Mouse (Mus musculus): Measurements from ENCODE around the gene Dmp1.

Dmp1 gene

GRCm38 (mm10) chr5:104202351-104202750 lies at the start of gene Dmp1:
TSS of gene Dmp1 (plus strand) at chr5:104202613.
- no peak for DNase-seq (ENCODE audit: low spot score)

- DNase-seq (ENCODE audit: low spot score): no peak
Measured at GRCm38 (mm10) chr5:104157701-104158100, 44.7 kb upstream of the Dmp1 start.

GRCm38 (mm10) chr5:104158332-104159052 lies 43.9 kb upstream of the Dmp1 start:
- peak; percentile 30 for DNase-seq (ENCODE audit: low spot score)

- DNase-seq (ENCODE audit: low spot score): no peak
Measured at GRCm38 (mm10) chr5:104160581-104160980, 41.8 kb upstream of the Dmp1 start.

- no peak for DNase-seq (ENCODE audit: low spot score)
Measured at GRCm38 (mm10) chr5:104161390-104161789, 41.0 kb upstream of the Dmp1 start.

GRCm38 (mm10) chr5:104163536-104163935 lies 38.9 kb upstream of the Dmp1 start:
- no peak for DNase-seq (ENCODE audit: low spot score)

- no peak for DNase-seq (ENCODE audit: low spot score)
Measured at GRCm38 (mm10) chr5:104170412-104170811, 32.0 kb upstream of the Dmp1 start, which contains the start of gene Dspp. TSS of gene Dspp (plus strand) at chr5:104170712.

GRCm38 (mm10) chr5:104173094-104173493 lies 29.3 kb upstream of the Dmp1 start:
- DNase-seq (ENCODE audit: low spot score): no peak

- no peak for DNase-seq (ENCODE audit: low spot score)
Measured at GRCm38 (mm10) chr5:104183743-104184142, 18.7 kb upstream of the Dmp1 start.

GRCm38 (mm10) chr5:104187281-104187680 lies 15.1 kb upstream of the Dmp1 start:
- no peak for DNase-seq (ENCODE audit: low spot score)

- DNase-seq (ENCODE audit: low spot score): no peak
Measured at GRCm38 (mm10) chr5:104195086-104195485, 7.3 kb upstream of the Dmp1 start.

GRCm38 (mm10) chr5:104201153-104201950 lies 1.1 kb upstream of the Dmp1 start:
- no peak for DNase-seq (ENCODE audit: low spot score)

- no peak for DNase-seq (ENCODE audit: low spot score)
Measured at GRCm38 (mm10) chr5:104212531-104212930, 10.1 kb downstream of the Dmp1 start.

GRCm38 (mm10) chr5:104218926-104219325 lies 16.5 kb downstream of the Dmp1 start:
- DNase-seq (ENCODE audit: low spot score): peak; percentile 36

GRCm38 (mm10) chr5:104224299-104224698 lies 21.9 kb downstream of the Dmp1 start:
- no peak for DNase-seq (ENCODE audit: low spot score)

GRCm38 (mm10) chr5:104224750-104225149 lies 22.3 kb downstream of the Dmp1 start:
- no peak for DNase-seq (ENCODE audit: low spot score)

- DNase-seq (ENCODE audit: low spot score): no peak
Measured at GRCm38 (mm10) chr5:104228497-104228896, 26.1 kb downstream of the Dmp1 start.

- DNase-seq (ENCODE audit: low spot score): no peak
Measured at GRCm38 (mm10) chr5:104236741-104237140, 34.3 kb downstream of the Dmp1 start.

GRCm38 (mm10) chr5:104239674-104240378 lies 37.4 kb downstream of the Dmp1 start:
- DNase-seq (ENCODE audit: low spot score): peak; percentile 4

- DNase-seq (ENCODE audit: low spot score): no peak
Measured at GRCm38 (mm10) chr5:104244261-104244660, 41.8 kb downstream of the Dmp1 start.

- DNase-seq (ENCODE audit: low spot score): no peak
Measured at GRCm38 (mm10) chr5:104251811-104252210, 49.4 kb downstream of the Dmp1 start.

GRCm38 (mm10) chr5:104256585-104256984 lies 54.2 kb downstream of the Dmp1 start:
- no peak for DNase-seq (ENCODE audit: low spot score)
